In the genomic region with DNA sequence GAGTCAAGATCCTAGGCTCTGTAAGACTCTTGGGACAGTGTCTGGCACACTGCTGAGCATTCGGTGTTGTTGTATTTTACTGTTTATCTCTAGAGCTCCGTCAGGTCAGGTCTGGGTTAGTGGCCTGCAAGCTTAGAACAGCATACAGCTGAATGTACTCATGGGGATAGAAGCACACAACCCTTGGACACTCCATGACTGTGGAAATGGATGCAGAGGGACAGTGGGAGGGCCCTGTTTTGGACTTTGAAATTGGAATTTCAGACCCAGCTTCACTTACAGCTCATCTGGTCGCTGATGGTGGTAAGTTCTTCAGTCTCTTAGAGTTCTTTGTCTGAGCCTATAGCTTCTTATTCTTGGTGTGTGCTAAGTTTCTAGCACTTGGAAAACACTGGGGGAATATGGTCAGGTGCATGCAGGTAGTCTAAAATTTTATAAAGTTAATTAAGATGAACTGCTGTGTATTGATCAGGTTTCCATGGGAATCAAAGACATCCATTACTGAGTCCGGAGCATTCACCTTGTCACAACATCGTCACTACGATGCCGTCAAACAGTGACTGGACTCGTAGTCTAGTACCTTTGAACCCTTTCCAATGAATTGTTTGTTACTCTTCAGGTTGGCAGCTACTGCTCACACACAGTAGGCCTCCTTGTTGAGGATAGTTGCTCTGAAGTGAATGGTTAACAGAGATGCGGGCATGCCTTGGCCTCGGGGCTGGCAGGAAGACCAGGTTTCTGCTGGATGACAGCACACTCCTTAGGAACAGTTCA, we compare ENCODE assay signal across 20 mouse cellular contexts. TPM values are rescaled to one million over a fixed set of nuclear protein-coding genes. Genes with fewer than 3 reads are reported as not detected.
DNase-seq lines count a peak whose midpoint lies in the region; ATAC-seq and TF ChIP-seq lines count a peak whose summit lies in the region.
"Had no signal": no experiment of that assay in that cellular context is flagged by ENCODE, and none has a peak within 500 bp of the region (broad histone marks: within the 10 kb centered on the region; RNA-seq: fewer than 3 reads in every experiment).

No protein-coding gene starts in this region.

- H3K4me2 ChIP-seq in liver, embryonic 16.5 days (ENCODE audit: low read depth, low read length) = no peak overlapping the region
- no peak overlapping the region for H3K4me2 ChIP-seq in neural tube, embryonic 15.5 days
- H3K4me2 ChIP-seq: embryonic facial prominence, embryonic 13.5 days; forebrain, embryonic 12.5 days; heart, embryonic 11.5 days; heart, embryonic 15.5 days; hindbrain, embryonic 14.5 days had no signal

- peaks cover 33% of the 10 kb centered on the region for H3K4me1 ChIP-seq in kidney, adult 2 months (ENCODE audit: control insufficient read depth, insufficient read depth, low read length)
- H3K4me1 ChIP-seq in brown adipose tissue, adult 24 weeks (ENCODE audit: control insufficient read depth, insufficient read depth, insufficient read length, low read length) = peaks cover 28% of the 10 kb centered on the region
- H3K4me1 ChIP-seq in liver, embryonic 16.5 days (ENCODE audit: control insufficient read depth, low read depth, low read length) = peaks cover 2% of the 10 kb centered on the region
- peaks cover 35% of the 10 kb centered on the region for H3K4me1 ChIP-seq in neural tube, embryonic 15.5 days

- no peaks in the 10 kb centered on the region for H3K36me3 ChIP-seq in kidney, adult 2 months (ENCODE audit: control insufficient read depth, insufficient read depth, low read length)
- H3K36me3 ChIP-seq in liver, embryonic 16.5 days (ENCODE audit: control insufficient read depth, insufficient read depth) = no peaks in the 10 kb centered on the region
- no peaks in the 10 kb centered on the region for H3K36me3 ChIP-seq in neural tube, embryonic 15.5 days
- H3K36me3 ChIP-seq: embryonic facial prominence, embryonic 13.5 days; forebrain, embryonic 12.5 days; heart, embryonic 15.5 days; hindbrain, embryonic 10.5 days had no signal

- TF ChIP-seq POLR2A in kidney, adult 2 months (IDR thresholded peaks at IDR 0.05; ENCODE audit: low read depth, low read length) = no peak

- peak overlapping the region; percentile 24; the same call in 1 of the 2 replicates for H3K27ac ChIP-seq in gastrocnemius, adult 2 months
- 0 out of 2 replicates have a peak overlapping the region, but pooled peaks have one; percentile 45 for H3K27ac ChIP-seq in kidney, adult 2 months (ENCODE audit: insufficient read depth, low read depth, low read length)
- H3K27ac ChIP-seq in brown adipose tissue, adult 24 weeks (replicated peaks; ENCODE audit: low read depth, low read length) = 0 out of 2 replicates have a peak overlapping the region, but pooled peaks have one; percentile 36
- H3K27ac ChIP-seq in liver, embryonic 16.5 days (ENCODE audit: low read length) = no peak overlapping the region
- H3K27ac ChIP-seq in neural tube, embryonic 15.5 days (replicated peaks) = no peak overlapping the region
- H3K27ac ChIP-seq: embryonic facial prominence, embryonic 13.5 days; forebrain, embryonic 12.5 days; heart, embryonic 15.5 days; hindbrain, embryonic 10.5 days; hindbrain, embryonic 14.5 days had no signal

- 73% methylated on average over 10 of the region's 10 CpGs for WGBS in kidney, adult 2 months
- WGBS in liver, embryonic 16.5 days (ENCODE audit: insufficient replicate concordance) = 66% methylated on average over 10 of the region's 10 CpGs
- 82% methylated on average over 10 of the region's 10 CpGs for WGBS in neural tube, embryonic 15.5 days

- no peak overlapping the region for H3K4me3 ChIP-seq in gastrocnemius, adult 2 months
- no peak overlapping the region for H3K4me3 ChIP-seq in kidney, adult 2 months (ENCODE audit: insufficient read depth, low read depth, low read length)
- H3K4me3 ChIP-seq in brown adipose tissue, adult 24 weeks (ENCODE audit: insufficient read depth, low read depth, low read length) = no peak overlapping the region
- H3K4me3 ChIP-seq in liver, embryonic 16.5 days (ENCODE audit: low read depth, low read length) = no peak overlapping the region
- H3K4me3 ChIP-seq in neural tube, embryonic 15.5 days (replicated peaks) = no peak overlapping the region
- H3K4me3 ChIP-seq: embryonic facial prominence, embryonic 13.5 days; forebrain, embryonic 12.5 days; heart, embryonic 15.5 days; hindbrain, embryonic 10.5 days had no signal

- H3K27me3 ChIP-seq in kidney, adult 2 months (replicated peaks; ENCODE audit: control insufficient read depth, insufficient read depth, low read length) = no peaks in the 10 kb centered on the region
- no peaks in the 10 kb centered on the region for H3K27me3 ChIP-seq in liver, embryonic 16.5 days (ENCODE audit: control insufficient read depth, insufficient read depth, low read depth, low read length)
- no peaks in the 10 kb centered on the region for H3K27me3 ChIP-seq in neural tube, embryonic 15.5 days (replicated peaks)
- H3K27me3 ChIP-seq: embryonic facial prominence, embryonic 13.5 days; forebrain, embryonic 12.5 days; heart, embryonic 15.5 days had no signal

- peak; percentile 79 for ATAC-seq in liver, embryonic 16.5 days (ENCODE audit: low read depth)
- no peak for ATAC-seq in neural tube, embryonic 15.5 days (ENCODE audit: low FRiP score)
- ATAC-seq: forebrain, embryonic 16.5 days had no signal

- no peaks in the 10 kb centered on the region for H3K9me3 ChIP-seq in liver, embryonic 16.5 days (replicated peaks; ENCODE audit: control insufficient read depth, low read length)
- no peaks in the 10 kb centered on the region for H3K9me3 ChIP-seq in neural tube, embryonic 15.5 days (replicated peaks)
- H3K9me3 ChIP-seq: embryonic facial prominence, embryonic 13.5 days; forebrain, embryonic 12.5 days; heart, embryonic 15.5 days; hindbrain, embryonic 10.5 days had no signal

- TF ChIP-seq CTCF in gastrocnemius, adult 2 months (IDR thresholded peaks at IDR 0.05) = no peak
- TF ChIP-seq CTCF in kidney, adult 2 months (conservative IDR thresholded peaks at IDR 0.05; ENCODE audit: insufficient read depth, insufficient read length, low read depth, low read length) = no peak

- intact Hi-C loops in gastrocnemius, adult 2 months (cut with DNase I) = no loop called here

- DNase-seq in gastrocnemius, adult 2 months = no peak
- DNase-seq in gastrocnemius, adult 18-20 months (ENCODE audit: low spot score) = no peak
- DNase-seq in kidney, adult 2 months = no peak
- DNase-seq in kidney, adult 9 months = no peak
- DNase-seq: adrenal gland, postnatal 14 days; cerebellum, adult 18-20 months; cerebellum, adult 9-11 months; cerebellum, postnatal 36 days; gastrocnemius, postnatal 25 days had no signal

- H3K9ac ChIP-seq in liver, embryonic 16.5 days (ENCODE audit: low read depth, low read length) = no peak overlapping the region
- no peak overlapping the region for H3K9ac ChIP-seq in neural tube, embryonic 15.5 days (replicated peaks)
- H3K9ac ChIP-seq: embryonic facial prominence, embryonic 13.5 days; forebrain, embryonic 12.5 days; heart, embryonic 15.5 days; hindbrain, embryonic 14.5 days had no signal

RNA-seq across cellular contexts. Expression of a gene that starts 51.1 kb away (rescaled TPM):
- 10 to 100 TPM; 12.2 to 15.7 TPM for total RNA-seq in gastrocnemius, adult 2 months (2021)
- 10 to 100 TPM; 11.9 to 14.9 TPM for total RNA-seq in gastrocnemius, adult 18-20 months (2021)
- polyA plus RNA-seq in kidney, adult 2 months (2012; rRNA removed) = 13.2 and 15.6 TPM in 2 replicates
- polyA plus RNA-seq in brown adipose tissue, adult 24 weeks (2012; ENCODE audit: insufficient read depth, insufficient read length, missing spikeins) = 19.4 and 23.8 TPM in 2 replicates
- polyA plus RNA-seq in liver, embryonic 16.5 days (2015; fragmentation: Nextera tagmentation; extraction: Ambion mirVana) = 4.4 and 4.6 TPM in 2 replicates
- polyA plus RNA-seq in neural tube, embryonic 15.5 days (2015; fragmentation: Nextera tagmentation; extraction: Ambion mirVana) = 98.0 and 110 TPM in 2 replicates
- total RNA-seq: MEL had no signal

Comparison
In these comparisons a context has a peak if more than half of its experiments do, and no peak if none do; other contexts are left out.
1. H3K27ac ChIP-seq: peak in gastrocnemius, adult 2 months (single experiment), kidney, adult 2 months (single experiment) and brown adipose tissue, adult 24 weeks (single experiment); none in liver, embryonic 16.5 days (single experiment) and neural tube, embryonic 15.5 days (single experiment).